In genomic region chr2:59659686-59660085, GRCm38 (mm10) we compare ENCODE assay signal across 12 mouse cellular contexts.
"Had no signal": no experiment of that assay in that cellular context is flagged by ENCODE, and none has a peak within 500 bp of the region (broad histone marks: within the 10 kb centered on the region; RNA-seq: fewer than 3 reads in every experiment).

No protein-coding gene starts in this region.

- H3K4me3 ChIP-seq: limb, embryonic 15.5 days; liver, embryonic 13.5 days; lung, embryonic 15.5 days; midbrain, embryonic 13.5 days; neural tube, embryonic 15.5 days had no signal

- H3K36me3 ChIP-seq: limb, embryonic 15.5 days; liver, embryonic 13.5 days; lung, embryonic 15.5 days; midbrain, embryonic 13.5 days; neural tube, embryonic 15.5 days had no signal

- H3K27ac ChIP-seq: limb, embryonic 15.5 days; liver, embryonic 13.5 days; lung, embryonic 15.5 days; midbrain, embryonic 13.5 days; neural tube, embryonic 15.5 days had no signal

- ATAC-seq: liver, postnatal 0 days; midbrain, embryonic 13.5 days had no signal

- H3K9ac ChIP-seq: limb, embryonic 15.5 days; liver, embryonic 13.5 days; liver, postnatal 0 days; lung, embryonic 15.5 days; midbrain, embryonic 13.5 days; neural tube, embryonic 15.5 days had no signal

- H3K4me2 ChIP-seq: limb, embryonic 15.5 days; liver, embryonic 13.5 days; lung, embryonic 15.5 days; midbrain, embryonic 13.5 days; neural tube, embryonic 15.5 days had no signal

- DNase-seq: kidney, postnatal 25 days; layer of hippocampus, adult 9-11 months; layer of hippocampus, postnatal 36 days; liver, embryonic 13.5 days; liver, postnatal 0 days; right cerebral cortex, adult 18-20 months; right cerebral cortex, postnatal 25 days; thymus, postnatal 36 days had no signal

- H3K27me3 ChIP-seq: limb, embryonic 15.5 days; liver, embryonic 13.5 days; lung, embryonic 15.5 days; neural tube, embryonic 15.5 days had no signal

- H3K9me3 ChIP-seq: limb, embryonic 15.5 days; liver, embryonic 13.5 days; lung, embryonic 15.5 days; midbrain, embryonic 13.5 days; neural tube, embryonic 15.5 days had no signal
